In genomic region chr4:70243561-70244120, GRCm38 (mm10) we compare ENCODE assay signal across 20 mouse cellular contexts.
DNase-seq lines count a peak whose midpoint lies in the region; ATAC-seq lines count a peak whose summit lies in the region.
"Had no signal": no experiment of that assay in that cellular context is flagged by ENCODE, and none has a peak within 500 bp of the region (broad histone marks: within the 10 kb centered on the region; RNA-seq: fewer than 3 reads in every experiment).

No protein-coding gene starts in this region.

- no peaks in the 10 kb centered on the region for H3K27me3 ChIP-seq in forebrain, embryonic 10.5 days (ENCODE audit: poor library complexity, severe bottlenecking)
- H3K27me3 ChIP-seq in forebrain, embryonic 14.5 days (replicated peaks; ENCODE audit: control insufficient read depth, insufficient read depth, low read length): no peaks in the 10 kb centered on the region
- H3K27me3 ChIP-seq: embryonic facial prominence, embryonic 15.5 days; heart, embryonic 15.5 days; intestine, embryonic 15.5 days; Patski had no signal

- no peak overlapping the region for H3K4me3 ChIP-seq in forebrain, embryonic 10.5 days
- H3K4me3 ChIP-seq in forebrain, embryonic 14.5 days (ENCODE audit: low read depth, low read length): no peak overlapping the region
- H3K4me3 ChIP-seq: embryonic facial prominence, embryonic 15.5 days; erythroblast, embryonic 14.5 days; heart, embryonic 15.5 days; hindbrain, embryonic 10.5 days; intestine, embryonic 15.5 days had no signal

- peaks cover 5% of the 10 kb centered on the region; the same call in 1 of the 2 replicates for H3K4me1 ChIP-seq in forebrain, embryonic 10.5 days
- no peaks in the 10 kb centered on the region for H3K4me1 ChIP-seq in forebrain, embryonic 14.5 days (ENCODE audit: control insufficient read depth, insufficient read depth, low read length)
- H3K4me1 ChIP-seq: embryonic facial prominence, embryonic 15.5 days; hindbrain, embryonic 10.5 days; intestine, embryonic 15.5 days had no signal

- 0 out of 2 replicates have a peak overlapping the region, but pooled peaks have one; percentile 15 for H3K27ac ChIP-seq in forebrain, embryonic 10.5 days
- no peak overlapping the region for H3K27ac ChIP-seq in forebrain, embryonic 14.5 days (ENCODE audit: low read depth, low read length)
- H3K27ac ChIP-seq: embryonic facial prominence, embryonic 15.5 days; heart, embryonic 15.5 days; hindbrain, embryonic 10.5 days; hindbrain, embryonic 14.5 days; intestine, embryonic 15.5 days had no signal

- no peak overlapping the region for H3K4me2 ChIP-seq in forebrain, embryonic 14.5 days (ENCODE audit: low read length)
- H3K4me2 ChIP-seq: embryonic facial prominence, embryonic 15.5 days; heart, embryonic 15.5 days; hindbrain, embryonic 14.5 days; intestine, embryonic 15.5 days had no signal

- 58% methylated on average over 3 of the region's 3 CpGs for WGBS in forebrain, embryonic 10.5 days
- 41% methylated on average over 3 of the region's 3 CpGs for WGBS in forebrain, embryonic 14.5 days

- peaks cover 88% of the 10 kb centered on the region for H3K36me3 ChIP-seq in forebrain, embryonic 10.5 days (replicated peaks)
- H3K36me3 ChIP-seq in forebrain, embryonic 14.5 days (ENCODE audit: control insufficient read depth, insufficient read depth, low read length): peaks cover 55% of the 10 kb centered on the region
- H3K36me3 ChIP-seq: intestine, embryonic 15.5 days had no signal

- no peak for ATAC-seq in forebrain, embryonic 14.5 days
- ATAC-seq: forebrain, embryonic 16.5 days; intestine, embryonic 15.5 days; Patski had no signal

- peak; percentile 59 for DNase-seq in adrenal gland, adult 2 months
- no peak for DNase-seq in adrenal gland, postnatal 4 days (ENCODE audit: low spot score in 2 of 2)
- DNase-seq in forebrain, embryonic 10.5 days (ENCODE audit: extremely low spot score, low spot score): no peak
- DNase-seq in forebrain, embryonic 14.5 days (ENCODE audit: low spot score): no peak
- peak; percentile 51 for DNase-seq in ovary, adult 18-20 months (ENCODE audit: low spot score)
- DNase-seq in ovary, postnatal 14 days (ENCODE audit: low spot score): no peak
- DNase-seq in spleen, adult 12 weeks (ENCODE audit: low spot score): no peak
- DNase-seq: cerebellum, adult 18-20 months; cerebellum, adult 9-11 months; cerebellum, postnatal 36 days; gastrocnemius, postnatal 10 days; kidney, adult 18-20 months had no signal

- H3K9me3 ChIP-seq in forebrain, embryonic 10.5 days: no peaks in the 10 kb centered on the region
- no peaks in the 10 kb centered on the region for H3K9me3 ChIP-seq in forebrain, embryonic 14.5 days (replicated peaks; ENCODE audit: control insufficient read depth, low read length)
- H3K9me3 ChIP-seq: embryonic facial prominence, embryonic 15.5 days; heart, embryonic 15.5 days; hindbrain, embryonic 10.5 days; intestine, embryonic 15.5 days had no signal

- no peak overlapping the region for H3K9ac ChIP-seq in forebrain, embryonic 14.5 days (ENCODE audit: low read length)
- H3K9ac ChIP-seq: embryonic facial prominence, embryonic 15.5 days; heart, embryonic 15.5 days; hindbrain, embryonic 14.5 days; intestine, embryonic 15.5 days had no signal

Comparison
In these comparisons a context has a peak if more than half of its experiments do, and no peak if none do; other contexts are left out.
1. DNase-seq: peak in adrenal gland, adult 2 months (single experiment) and ovary, adult 18-20 months (single experiment); none in adrenal gland, postnatal 4 days (0 of 2), forebrain, embryonic 10.5 days (single experiment), forebrain, embryonic 14.5 days (single experiment), ovary, postnatal 14 days (single experiment) and spleen, adult 12 weeks (single experiment).